Comparison of ENCODE assay signal across 8 mouse cellular contexts in the genomic region with DNA sequence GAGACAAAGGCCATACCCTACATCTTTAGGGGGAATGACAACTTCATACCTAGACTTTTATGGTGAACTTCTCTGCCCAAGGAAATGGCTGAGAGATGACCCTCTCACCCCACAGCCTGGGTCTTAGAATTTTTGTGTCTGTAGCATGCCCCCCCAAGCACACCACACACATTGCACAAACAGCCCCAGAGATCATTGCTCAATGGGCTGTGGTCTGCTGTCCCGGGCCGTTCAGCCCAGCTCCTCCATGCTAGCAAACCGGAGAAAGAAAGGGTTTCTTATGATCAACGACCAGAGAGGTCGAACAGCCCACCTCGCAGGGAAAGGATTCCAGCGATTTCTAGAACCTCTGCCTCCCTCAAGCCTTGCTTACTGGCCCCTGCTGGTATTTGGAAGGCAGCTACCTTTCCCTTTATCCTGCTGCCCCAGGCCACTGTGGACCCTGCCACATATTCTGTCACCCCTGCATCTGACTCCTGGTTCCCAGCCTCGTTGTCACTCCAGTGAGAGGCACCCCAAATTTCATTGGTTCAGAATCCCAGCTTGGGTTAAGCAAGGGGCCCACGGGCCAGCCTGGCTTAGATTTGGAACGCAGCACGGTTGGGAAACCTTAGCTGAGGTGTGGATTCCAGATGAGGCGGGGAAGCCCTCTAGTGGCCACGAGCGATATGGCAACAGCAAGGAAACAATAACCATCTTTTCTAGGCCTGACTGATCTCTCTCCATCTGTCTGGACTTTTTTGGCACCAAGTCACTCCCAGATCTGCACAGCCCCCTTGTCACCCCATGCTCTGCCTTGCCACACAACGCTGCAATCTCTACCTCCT. TPM values are rescaled to one million over a fixed set of nuclear protein-coding genes. Genes with fewer than 3 reads are reported as not detected.
DNase-seq lines count a peak whose midpoint lies in the region; ATAC-seq and TF ChIP-seq lines count a peak whose summit lies in the region.

No protein-coding gene starts in this region.

- H3K4me3 ChIP-seq in ES-Bruce4 (ENCODE audit: low read depth, low read length) = no peak overlapping the region
- H3K4me3 ChIP-seq in forebrain, embryonic 14.5 days (ENCODE audit: low read depth, low read length) = no peak overlapping the region
- no peak overlapping the region for H3K4me3 ChIP-seq in neural tube, embryonic 14.5 days (ENCODE audit: low read depth, low read length)

- peak; percentile 86 for DNase-seq in forebrain, embryonic 14.5 days (ENCODE audit: low spot score)
- peak; percentile 84 to 89 for DNase-seq in heart, postnatal 14 days
- peak; percentile 88 for DNase-seq in layer of hippocampus, adult 11-12 months (ENCODE audit: low spot score)
- peak; percentile 80 to 85 for DNase-seq in lung, adult 18-20 months
- peak; percentile 90 for DNase-seq in testis, postnatal 10 days (ENCODE audit: low spot score)

- no peaks in the 10 kb centered on the region for H3K9me3 ChIP-seq in ES-Bruce4 (replicated peaks; ENCODE audit: control insufficient read depth, insufficient read depth, low read length, poor library complexity, severe bottlenecking)
- H3K9me3 ChIP-seq in forebrain, embryonic 14.5 days (replicated peaks; ENCODE audit: control insufficient read depth, low read length) = no peaks in the 10 kb centered on the region
- H3K9me3 ChIP-seq in neural tube, embryonic 14.5 days (ENCODE audit: control insufficient read depth, low read length) = no peaks in the 10 kb centered on the region

- WGBS in forebrain, embryonic 14.5 days = 31% methylated on average over 15 of the region's 15 CpGs
- WGBS in neural tube, embryonic 14.5 days = 31% methylated on average over 15 of the region's 15 CpGs

- H3K27me3 ChIP-seq in ES-Bruce4 (ENCODE audit: control insufficient read depth, insufficient read depth, low read length, poor library complexity, severe bottlenecking) = no peaks in the 10 kb centered on the region
- H3K27me3 ChIP-seq in forebrain, embryonic 14.5 days (replicated peaks; ENCODE audit: control insufficient read depth, insufficient read depth, low read length) = no peaks in the 10 kb centered on the region
- H3K27me3 ChIP-seq in neural tube, embryonic 14.5 days (ENCODE audit: control insufficient read depth, insufficient read depth, low read length) = no peaks in the 10 kb centered on the region

- no peak for TF ChIP-seq EP300 in ES-Bruce4 (IDR thresholded peaks at IDR 0.05; ENCODE audit: insufficient read depth, low read depth, low read length)

- H3K4me2 ChIP-seq in forebrain, embryonic 14.5 days (ENCODE audit: low read length) = no peak overlapping the region
- H3K4me2 ChIP-seq in neural tube, embryonic 14.5 days (ENCODE audit: low read depth, low read length) = peak overlapping the region; percentile 18; the same call in 1 of the 2 replicates

- ATAC-seq in cerebellum, adult (ENCODE audit: insufficient number of reproducible peaks, low FRiP score, low TSS enrichment) = peak; percentile 64; the same call in 1 of the 2 replicates
- peak; percentile 86 for ATAC-seq in forebrain, embryonic 14.5 days
- ATAC-seq in neural tube, embryonic 14.5 days (ENCODE audit: low read depth) = peak; percentile 89

- TF ChIP-seq CTCF in ES-Bruce4 (IDR thresholded peaks at IDR 0.05; ENCODE audit: low read depth, low read length) = peak; percentile 95

- no peak overlapping the region for H3K27ac ChIP-seq in ES-Bruce4 (ENCODE audit: insufficient read depth, low read length)
- no peak overlapping the region for H3K27ac ChIP-seq in forebrain, embryonic 14.5 days (ENCODE audit: low read depth, low read length)
- H3K27ac ChIP-seq in neural tube, embryonic 14.5 days (ENCODE audit: low read depth, low read length) = no peak overlapping the region

- TF ChIP-seq POLR2A in ES-Bruce4 (IDR thresholded peaks at IDR 0.05; ENCODE audit: insufficient read depth, low read length) = no peak

- H3K36me3 ChIP-seq in ES-Bruce4 (ENCODE audit: control insufficient read depth, insufficient read depth, low read length, poor library complexity, severe bottlenecking) = no peaks in the 10 kb centered on the region
- no peaks in the 10 kb centered on the region for H3K36me3 ChIP-seq in forebrain, embryonic 14.5 days (ENCODE audit: control insufficient read depth, insufficient read depth, low read length)
- no peaks in the 10 kb centered on the region for H3K36me3 ChIP-seq in neural tube, embryonic 14.5 days (ENCODE audit: control insufficient read depth, insufficient read depth, low read length)

- no peaks in the 10 kb centered on the region for H3K4me1 ChIP-seq in ES-Bruce4 (ENCODE audit: control insufficient read depth, insufficient read depth, low read length)
- H3K4me1 ChIP-seq in forebrain, embryonic 14.5 days (ENCODE audit: control insufficient read depth, insufficient read depth, low read length) = no peaks in the 10 kb centered on the region
- H3K4me1 ChIP-seq in neural tube, embryonic 14.5 days (ENCODE audit: control insufficient read depth, insufficient read depth, low read length) = no peaks in the 10 kb centered on the region

- intact Hi-C loops in heart, postnatal 14 days (cut with DNase I) = loop anchor here (1.0 to 5.0 kb wide), 4 partner anchors 67 to 249 kb away; partner anchors contain the start of gene Lrrc8c

- no peak overlapping the region for H3K9ac ChIP-seq in ES-Bruce4 (ENCODE audit: low read depth, poor library complexity, severe bottlenecking)
- no peak overlapping the region for H3K9ac ChIP-seq in forebrain, embryonic 14.5 days (ENCODE audit: low read length)
- H3K9ac ChIP-seq in neural tube, embryonic 14.5 days (replicated peaks; ENCODE audit: low read depth, low read length) = 0 out of 2 replicates have a peak overlapping the region, but pooled peaks have one; percentile 11

RNA-seq across cellular contexts. Expression of gene Lrrc8d, which starts 45.3 kb away (rescaled TPM):
- 34.6 and 37.0 TPM in 2 replicates for polyA plus RNA-seq in ES-Bruce4 (2011; ENCODE audit: insufficient read depth, insufficient read length, low read depth, missing spikeins)
- polyA plus RNA-seq in forebrain, embryonic 14.5 days (2014; fragmentation: Nextera tagmentation; extraction: Ambion mirVana) = 23.3 and 31.7 TPM in 2 replicates
- total RNA-seq in heart, postnatal 14 days (2021) = 10 to 100 TPM; 11.6 to 14.9 TPM
- 35.7 and 44.3 TPM in 2 replicates for polyA plus RNA-seq in neural tube, embryonic 14.5 days (2014; fragmentation: Nextera tagmentation; extraction: Ambion mirVana)
